Mouse (Mus musculus) kidney, embryonic 14.5 days (tissue): ENCODE data around the gene Ten1. TPM values are rescaled to one million over a fixed set of nuclear protein-coding genes. Genes with fewer than 3 reads are reported as not detected.

ENCODE experiments used
- ATAC-seq: fragments of 200-750 bp; cut with Nextera tagmentation; 2 replicates; pipeline ENCODE4 v1.8.0; 2017; ENCODE audit warnings: moderate number of reproducible peaks, mild to moderate bottlenecking, moderate TSS enrichment, moderate library complexity; ENCODE audit not compliant: low FRiP score, low TSS enrichment
- H3K27ac ChIP-seq: fragments of 300-500 bp; sonication (generic); 2 replicates; pipeline ENCODE4 v1.5.1; 2014; ENCODE audit warnings: low read depth, mild to moderate bottlenecking, low read length, moderate library complexity, mixed read lengths
- H3K27me3 ChIP-seq: fragments of 300-500 bp; sonication (generic); 2 replicates; pipeline ENCODE4 v1.6.1; 2014; ENCODE audit warnings: mild to moderate bottlenecking, low read length; ENCODE audit not compliant: control insufficient read depth, insufficient read depth
- H3K36me3 ChIP-seq: fragments of 300-500 bp; sonication (generic); 2 replicates; pipeline ENCODE4 v1.6.1; 2014; ENCODE audit warnings: low read length, mixed read lengths; ENCODE audit not compliant: control insufficient read depth, insufficient read depth
- H3K4me1 ChIP-seq: fragments of 300-500 bp; sonication (generic); 2 replicates; pipeline ENCODE4 v1.6.1; 2014; ENCODE audit warnings: low read length, mixed read lengths; ENCODE audit not compliant: control insufficient read depth, insufficient read depth
- H3K4me2 ChIP-seq: fragments of 300-500 bp; sonication (generic); replicated peaks from 2 replicates; pipeline ENCODE4 v1.6.1; 2014; ENCODE audit warnings: low read depth, mild to moderate bottlenecking, low read length
- H3K4me3 ChIP-seq: fragments of 300-500 bp; sonication (generic); 2 replicates; pipeline ENCODE4 v1.5.1; 2014; ENCODE audit warnings: mild to moderate bottlenecking, low read length
- H3K9ac ChIP-seq: fragments of 300-500 bp; sonication (generic); 2 replicates; pipeline ENCODE4 v1.6.1; 2014; ENCODE audit warnings: low read depth, mild to moderate bottlenecking, low read length, moderate library complexity
- H3K9me3 ChIP-seq: fragments of 300-500 bp; sonication (generic); 2 replicates; pipeline ENCODE4 v1.6.1; 2016; ENCODE audit warnings: low read length; ENCODE audit not compliant: control insufficient read depth
- WGBS: fragments of 180-500 bp; shearing (Covaris S2); extraction: QIAGEN DNeasy Blood & Tissue Kit; methylation state at CpG from one replicate; pipeline ENCODE4 v1.1.7; 2014; 5-methylcytosine and 5-hydroxymethylcytosine counted together
- polyA plus RNA-seq: library from polyadenylated mRNA; unstranded; fragments of >200 nt; fragmentation: Nextera tagmentation; extraction: Ambion mirVana; gene quantifications from 2 replicates; pipeline ENCODE4 v1.2.1, GENCODE M21; 2014

The Ten1 gene
- polyA plus RNA-seq, 1 experiment from 2014 or later, result 74.1 TPM

GRCm38 (mm10) chr11:116170003-116170800 is 28.5 kb upstream of the Ten1 start:
- Histone ChIP-seq H3K4me2 (no peak overlapping the region), H3K9ac (no peak overlapping the region), H3K27me3 (no peaks in the 10 kb centered on the region), H3K9me3 (no peaks in the 10 kb centered on the region), H3K4me3 (no peak overlapping the region), H3K27ac (no peak overlapping the region), H3K36me3 (peaks cover 36% of the 10 kb centered on the region), H3K4me1 (peaks cover 13% of the 10 kb centered on the region; the same call in 1 of the 2 replicates)
- WGBS, result 76% methylated on average over 5 of the region's 5 CpGs
- no peak for ATAC-seq

- Histone ChIP-seq H3K4me3 (no peak overlapping the region), H3K36me3 (peaks cover 40% of the 10 kb centered on the region), H3K4me1 (peaks cover 5% of the 10 kb centered on the region; the same call in 1 of the 2 replicates), H3K4me2 (no peak overlapping the region), H3K27ac (no peak overlapping the region), H3K9me3 (no peaks in the 10 kb centered on the region), H3K27me3 (no peaks in the 10 kb centered on the region), H3K9ac (no peak overlapping the region)
- 73% methylated on average over 2 of the region's 2 CpGs for WGBS
- ATAC-seq, result no peak
Observed at GRCm38 (mm10) chr11:116171959-116172358, 26.7 kb upstream of the Ten1 start.

- H3K27ac ChIP-seq, result peak overlapping the region; percentile 76
- no peaks in the 10 kb centered on the region for H3K9me3 ChIP-seq
- no peak overlapping the region for H3K4me3 ChIP-seq
- H3K36me3 ChIP-seq, result peaks cover 63% of the 10 kb centered on the region
- H3K4me1 ChIP-seq, result peaks cover 3% of the 10 kb centered on the region; the same call in 1 of the 2 replicates
- ATAC-seq, result peak; percentile 68
- WGBS, result 65% methylated on average over 22 of the region's 22 CpGs
- no peaks in the 10 kb centered on the region for H3K27me3 ChIP-seq
- no peak overlapping the region for H3K9ac ChIP-seq
- H3K4me2 ChIP-seq, result no peak overlapping the region
Observed at GRCm38 (mm10) chr11:116174775-116175448, 23.7 kb upstream of the Ten1 start.

GRCm38 (mm10) chr11:116176010-116176409 is 22.6 kb upstream of the Ten1 start:
- ATAC-seq, result no peak
- Histone ChIP-seq H3K4me2 (no peak overlapping the region), H3K4me1 (peaks cover 3% of the 10 kb centered on the region; the same call in 1 of the 2 replicates), H3K27me3 (no peaks in the 10 kb centered on the region), H3K36me3 (peaks cover 71% of the 10 kb centered on the region), H3K4me3 (no peak overlapping the region), H3K9me3 (no peaks in the 10 kb centered on the region), H3K9ac (0 out of 2 replicates have a peak overlapping the region, but pooled peaks have one; percentile 7), H3K27ac (no peak overlapping the region)
- 85% methylated on average over 7 of the region's 7 CpGs for WGBS

GRCm38 (mm10) chr11:116178411-116179121 is 20.1 kb upstream of the Ten1 start:
- WGBS, result 92% methylated on average over 20 of the region's 20 CpGs
- H3K36me3 ChIP-seq, result peaks cover 55% of the 10 kb centered on the region

GRCm38 (mm10) chr11:116185836-116186235 is 12.8 kb upstream of the Ten1 start:
- Histone ChIP-seq H3K4me2 (no peak overlapping the region), H3K27me3 (no peaks in the 10 kb centered on the region), H3K9ac (no peak overlapping the region), H3K36me3 (peaks cover 37% of the 10 kb centered on the region), H3K4me3 (no peak overlapping the region), H3K9me3 (no peaks in the 10 kb centered on the region), H3K4me1 (no peaks in the 10 kb centered on the region), H3K27ac (no peak overlapping the region)
- ATAC-seq, result no peak
- 92% methylated on average over 3 of the region's 3 CpGs for WGBS

More at GRCm38 (mm10) chr11:116178411-116179121, 20.1 kb upstream of the Ten1 start:
- Histone ChIP-seq H3K4me3 (no peak overlapping the region), H3K4me2 (no peak overlapping the region), H3K9me3 (no peaks in the 10 kb centered on the region), H3K9ac (no peak overlapping the region), H3K27ac (no peak overlapping the region), H3K4me1 (peaks cover 3% of the 10 kb centered on the region; the same call in 1 of the 2 replicates), H3K27me3 (no peaks in the 10 kb centered on the region)
- no peak for ATAC-seq

- H3K27me3 ChIP-seq, result no peaks in the 10 kb centered on the region
- no peak overlapping the region for H3K4me3 ChIP-seq
- no peak overlapping the region for H3K9ac ChIP-seq
- H3K4me1 ChIP-seq, result no peaks in the 10 kb centered on the region
- no peak overlapping the region for H3K4me2 ChIP-seq
- H3K9me3 ChIP-seq, result no peaks in the 10 kb centered on the region
- 92% methylated on average over 11 of the region's 11 CpGs for WGBS
- peaks cover 37% of the 10 kb centered on the region for H3K36me3 ChIP-seq
- no peak overlapping the region for H3K27ac ChIP-seq
- no peak for ATAC-seq
Observed at GRCm38 (mm10) chr11:116186360-116186759, 12.3 kb upstream of the Ten1 start.

- ATAC-seq, result no peak
- Histone ChIP-seq H3K27me3 (no peaks in the 10 kb centered on the region), H3K36me3 (peaks cover 37% of the 10 kb centered on the region), H3K4me1 (no peaks in the 10 kb centered on the region), H3K9me3 (no peaks in the 10 kb centered on the region), H3K27ac (no peak overlapping the region), H3K4me3 (no peak overlapping the region), H3K4me2 (no peak overlapping the region), H3K9ac (no peak overlapping the region)
- WGBS, result 72% methylated on average over 11 of the region's 11 CpGs
Observed at GRCm38 (mm10) chr11:116187226-116187930, 11.3 kb upstream of the Ten1 start.
